Mouse (Mus musculus) neutrophil, adult 59 days (primary cell): ENCODE results near the gene Car7. TPM values are rescaled to one million over a fixed set of nuclear protein-coding genes. Genes with fewer than 3 reads are reported as not detected.

ENCODE experiments used
- total RNA-seq, 2 experiments: library from RNA; stranded (reverse); gene quantifications; 1 replicate in 1 of 2; 2 replicates in 1 of 2; pipeline ENCODE4 v1.2.4; 2023

Car7 gene
- total RNA-seq = not detected

GRCm38 (mm10) chr8:104533971-104534778, at the start of gene Car7, which contains the start of gene Nae1:
Gene Car7, plus strand, starts transcription at chr8:104534689.
Gene Nae1, minus strand, starts transcription at chr8:104534637.

DNA sequence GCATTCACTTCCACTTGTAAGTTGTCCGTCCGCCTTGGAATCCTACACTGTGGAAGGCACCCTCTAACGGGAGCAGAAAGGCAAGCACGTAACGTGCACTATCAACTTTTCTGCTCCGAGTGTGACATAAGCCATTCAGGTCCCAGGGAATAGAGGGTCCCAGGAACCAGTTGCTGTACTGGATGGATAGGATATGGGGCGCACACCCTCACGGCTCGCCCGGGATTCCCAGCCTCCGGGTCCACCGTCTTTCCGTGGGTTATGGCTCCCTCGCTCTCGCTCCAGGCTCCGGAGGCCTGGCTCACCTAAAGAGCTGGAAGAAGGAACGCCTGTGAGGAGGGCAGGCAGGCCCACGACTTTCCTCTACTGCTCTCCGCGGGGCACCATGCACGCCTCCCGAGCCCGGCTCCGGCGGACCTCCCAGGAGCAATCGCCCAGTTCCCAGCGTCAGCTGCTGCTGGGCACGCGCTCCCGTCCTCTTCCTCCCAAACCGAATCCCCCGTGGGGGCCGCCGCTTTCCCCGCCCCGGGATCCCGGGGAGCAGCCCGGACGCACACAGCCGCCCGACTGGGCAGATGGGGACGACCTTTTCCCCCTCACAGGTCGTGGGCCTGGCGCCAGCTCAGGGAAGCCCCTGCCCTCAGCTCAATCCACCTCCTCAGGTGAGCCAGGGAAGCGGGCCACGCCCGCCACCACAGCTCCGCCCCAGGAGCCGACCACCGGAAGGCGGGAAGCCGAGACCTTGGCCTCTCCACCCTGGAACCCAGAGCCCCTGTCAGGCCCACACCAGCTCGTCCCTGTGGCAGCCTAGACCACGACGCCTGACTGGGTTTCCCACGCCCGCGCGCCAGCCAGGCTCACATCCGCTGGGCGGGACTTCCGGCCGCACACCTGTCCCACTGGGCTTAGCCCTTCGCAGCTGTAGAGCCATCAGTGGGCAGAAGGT, 25.2 kb upstream of the Car7 start, which contains the start of gene Terb1:
TSS of gene Terb1 (minus strand) at position 850 of the 946 bp plus-strand sequence.

DNA sequence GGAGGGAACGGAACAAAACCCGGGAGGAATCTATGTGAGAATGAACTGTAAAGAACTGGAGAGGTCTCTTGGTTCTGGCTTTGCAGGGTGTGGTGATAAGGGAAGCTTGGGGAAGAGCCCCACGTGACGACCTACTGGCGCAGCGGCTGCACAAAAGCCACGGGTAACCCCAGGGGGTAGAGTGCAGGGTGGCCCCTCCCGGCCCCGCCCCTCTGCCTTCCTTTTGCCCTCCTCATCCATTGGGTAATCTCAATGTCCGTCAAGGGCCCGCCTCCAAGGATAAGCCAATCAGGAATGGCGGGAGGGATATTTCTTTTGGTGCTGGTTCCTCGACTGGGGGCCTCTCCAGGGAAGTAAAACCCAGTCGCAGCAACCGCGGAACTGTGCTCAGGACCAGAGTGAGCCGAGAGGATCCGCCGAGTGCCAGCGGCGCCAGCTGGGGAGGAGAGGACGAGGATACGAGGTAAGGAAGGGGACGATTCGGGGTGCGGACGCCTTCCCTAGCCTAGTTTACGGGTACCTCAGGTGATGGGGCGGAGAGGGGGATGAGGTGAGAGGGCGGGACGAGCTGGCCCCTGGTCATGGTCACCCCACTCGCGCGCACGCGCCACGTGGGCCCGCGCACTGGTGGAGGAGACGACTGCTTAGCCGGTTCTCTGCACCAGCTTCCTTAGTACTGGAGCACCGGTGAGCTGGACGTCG, 56.8 kb downstream of the Car7 start, which contains the start of gene Pdp2:
TSS of gene Pdp2 (plus strand) at position 319 of the 702 bp plus-strand sequence.

Other genes with a start within 250 kb of the Car7 start
- not detected for gene Cmtm2a, start 241.5 kb upstream of the Car7 start, total RNA-seq
- gene Gm45711, start 224.6 kb upstream of the Car7 start, total RNA-seq = not detected
- gene Cmtm1, start 224.5 kb upstream of the Car7 start, total RNA-seq = not detected
- not detected for gene Gm11020, start 213.1 kb upstream of the Car7 start, total RNA-seq
- not detected for gene Cmtm2b, start 212.5 kb upstream of the Car7 start, total RNA-seq
- gene Cmtm3, start 195.3 kb upstream of the Car7 start, total RNA-seq = 10 to 100 TPM; 29.6 to 41.0 TPM
- under 1 TPM; 0.49 to 0.86 TPM for gene Cmtm4, start 138.9 kb upstream of the Car7 start, total RNA-seq
- gene Dync1li2, start 91.6 kb upstream of the Car7 start, total RNA-seq = 10 to 100 TPM; 45.2 to 65.7 TPM
- gene Terb1, start 24.8 kb upstream of the Car7 start, total RNA-seq = not detected
- gene Nae1, start 52 bp upstream of the Car7 start, total RNA-seq = 10 to 100 TPM; 11.6 to 13.2 TPM
- gene Pdp2, start 56.8 kb downstream of the Car7 start, total RNA-seq = 1 to 10 TPM; 3.6 to 3.7 TPM
- gene Cdh16, start 89.7 kb downstream of the Car7 start, total RNA-seq = not detected
- 1 to 10 TPM; 1.1 to 3.6 TPM for gene Rrad, start 96.6 kb downstream of the Car7 start, total RNA-seq
- gene Ciao2b, start 107.3 kb downstream of the Car7 start, total RNA-seq = 10 to 100 TPM; 13.8 to 16.1 TPM
- gene Ces2a, start 199.3 kb downstream of the Car7 start, total RNA-seq = not detected